Mouse (Mus musculus): ENCODE measurements at regions not wholly inside any gene's neighbourhood (a gene's known extent, or its start where the extent isn't known, plus 50 kb on each side); places are given as distances from the start of the nearest gene placed in this dataset.

- TF ChIP-seq CTCF (IDR thresholded peaks at IDR 0.05; ENCODE audit: low read depth): no peak
- no peak for TF ChIP-seq EP300 (optimal IDR thresholded peaks at IDR 0.05)
These were observed 342.5 kb upstream of the Gm11114 start for GRCm38 (mm10) chr9:84969975-84970608.

Measured in stomach, postnatal 0 days (tissue).